Mouse (Mus musculus) gastrocnemius, postnatal 10 days (tissue): ENCODE data around the gene Lcat. TPM values are rescaled to one million over a fixed set of nuclear protein-coding genes. Genes with fewer than 3 reads are reported as not detected.
"Not testable (repeated sequence)": the region's sequence is repeated elsewhere in the genome, so short reads cannot be mapped to it uniquely, and the experiment has no call there.

Experiments used
- DNase-seq: peaks from one replicate; pipeline ENCODE4 v3.0.0; 2021; ENCODE audit warnings: mixed read lengths
- long read RNA-seq, 2 experiments: library from polyadenylated mRNA; stranded (forward); transcript quantifications; one replicate each; pipeline ENCODE4 v2.0.0; 2021
- total RNA-seq, 2 experiments: library from RNA; stranded (reverse); gene quantifications; 2 replicates each; pipeline ENCODE4 v1.2.3; 2021

Gene Lcat
- total RNA-seq, result 1 to 10 TPM in 1 of 2 experiments, under 1 TPM in 1; 0.23 to 1.2 TPM
- long read RNA-seq, experiment 1, result 0 reads
- long read RNA-seq, experiment 2, result 0 reads

DNA sequence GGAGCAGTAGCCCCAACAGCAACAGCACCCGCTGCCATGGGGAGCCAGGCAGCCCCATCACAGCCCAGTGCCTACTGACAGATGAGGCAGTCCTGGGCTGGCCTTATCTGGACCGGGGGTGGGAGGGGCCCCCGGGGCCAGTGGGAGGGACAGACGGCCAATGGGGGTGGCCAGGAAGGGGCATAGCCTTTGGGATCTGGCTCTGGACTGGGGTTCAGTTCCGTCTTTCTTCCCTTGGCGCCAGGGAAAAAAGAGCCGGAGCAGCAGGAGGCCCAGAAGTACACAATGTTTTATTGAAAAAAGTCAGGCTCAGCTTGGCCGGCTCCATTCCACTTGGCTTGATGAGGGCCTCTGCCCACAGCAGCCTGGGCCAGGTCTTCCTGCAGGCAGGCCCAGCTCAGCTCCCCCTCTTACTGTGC, at the start of gene Lcat:
Lcat (minus strand) TSS at position 62 of the 419 bp plus-strand sequence.
- no peak for DNase-seq

DNA sequence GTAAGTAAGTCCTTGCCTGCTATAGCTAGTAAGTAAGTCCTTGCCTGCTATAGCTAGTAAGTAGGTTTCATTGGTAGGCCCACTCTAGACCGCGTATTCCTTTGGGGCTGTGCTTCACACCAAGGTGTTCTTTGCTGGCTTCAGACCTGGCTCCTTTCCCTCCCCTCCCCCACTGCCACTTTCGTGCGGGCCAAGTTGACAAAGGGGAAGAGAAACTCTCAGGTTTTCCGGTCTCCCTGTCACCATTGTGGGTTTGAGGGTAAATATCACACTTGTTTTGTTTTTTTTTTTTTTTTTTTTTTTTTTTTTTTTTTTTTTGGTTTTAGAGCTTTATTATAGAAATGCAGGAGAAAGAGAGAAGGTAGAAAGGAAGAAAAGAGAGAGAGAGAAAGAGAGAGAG, 49.3 kb upstream of the Lcat start:
- DNase-seq, result no peak

DNA sequence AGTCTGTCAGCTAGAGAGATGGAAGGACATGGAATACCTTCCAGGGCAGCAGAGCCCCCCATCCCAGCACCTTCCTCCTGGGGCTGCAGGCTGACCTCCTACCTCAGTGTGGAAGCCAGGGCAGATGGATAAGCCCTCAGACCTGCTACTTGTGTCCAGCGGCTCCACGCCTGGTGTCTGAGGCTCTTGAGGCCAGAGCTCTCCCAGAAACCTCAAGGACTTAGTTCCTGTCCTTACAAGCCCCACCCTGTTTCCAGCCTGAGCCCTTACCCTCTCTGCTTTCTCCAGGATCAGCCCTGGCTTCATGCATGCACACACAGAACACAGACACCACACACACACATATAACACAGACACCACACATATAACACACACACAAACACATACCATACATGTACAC, 48.4 kb upstream of the Lcat start:
- DNase-seq, result no peak

DNA sequence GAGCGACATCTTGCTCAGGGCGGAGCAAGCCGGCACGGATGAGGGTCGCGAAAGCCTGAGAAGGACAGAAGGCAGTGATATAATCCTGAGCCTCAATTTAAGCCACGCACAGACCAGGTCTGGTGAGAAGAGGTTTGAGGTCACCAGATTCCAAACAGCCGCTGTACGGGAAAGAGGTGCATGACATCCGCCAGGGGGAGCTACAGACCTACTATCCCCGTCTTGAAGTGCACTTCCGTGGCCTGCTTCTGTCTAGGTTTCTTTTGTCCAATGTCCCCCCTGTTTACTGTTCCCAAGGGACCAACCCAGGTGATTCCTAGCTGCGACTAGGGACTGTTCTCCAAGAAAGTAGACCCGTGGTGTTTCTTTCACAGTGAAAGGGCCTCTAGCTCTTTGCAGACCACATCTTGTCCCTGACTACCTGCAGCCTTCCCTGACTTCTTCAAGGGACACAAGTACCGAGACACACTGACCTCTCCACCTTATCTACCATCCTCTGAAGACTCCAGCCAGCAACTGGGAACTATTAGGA, 47.7 kb upstream of the Lcat start, which contains the start of gene Dus2:
Dus2 (plus strand) TSS at position 482 of the 532 bp plus-strand sequence.
- DNase-seq, result peak; percentile 88

DNA sequence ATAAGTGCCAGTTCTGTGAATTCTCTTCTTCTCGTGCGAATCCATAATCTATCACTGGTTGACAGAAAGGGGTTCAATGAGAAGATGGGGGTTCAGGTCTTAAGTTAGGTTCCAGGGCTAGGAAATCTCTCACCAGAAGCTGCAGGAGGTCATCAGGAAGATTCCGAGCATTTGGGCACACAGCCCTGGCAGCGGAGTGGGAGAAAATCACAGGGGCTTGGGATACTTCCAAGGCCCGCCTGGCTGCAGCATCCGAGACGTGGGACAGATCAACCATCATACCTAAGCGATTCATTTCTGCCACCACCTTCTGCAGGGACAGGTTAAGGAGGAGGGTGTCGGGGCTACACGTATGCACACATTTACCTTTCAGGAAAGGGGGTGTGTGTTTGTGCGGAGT, 45.4 kb upstream of the Lcat start:
- DNase-seq, result no peak

DNA sequence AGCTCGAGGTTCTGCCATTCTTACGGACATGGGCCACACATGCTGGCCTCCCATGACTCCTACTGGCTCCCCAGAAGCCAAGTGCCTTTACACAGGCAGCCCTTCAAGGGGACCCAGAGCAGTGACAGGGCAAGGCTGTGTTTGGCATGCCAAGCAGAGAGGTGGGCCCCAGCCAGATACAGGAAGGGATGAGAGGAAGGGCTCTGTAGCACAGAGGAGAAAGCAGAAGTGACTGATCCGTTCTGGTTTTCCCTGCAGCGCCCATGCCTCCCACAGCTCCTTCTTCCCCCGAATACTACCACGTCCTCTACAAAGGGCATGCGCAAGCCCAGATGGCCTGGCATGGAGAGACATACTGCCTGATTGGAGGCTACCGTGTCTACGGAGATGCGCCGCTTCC, 40.2 kb upstream of the Lcat start:
- not testable (repeated sequence) for DNase-seq

DNA sequence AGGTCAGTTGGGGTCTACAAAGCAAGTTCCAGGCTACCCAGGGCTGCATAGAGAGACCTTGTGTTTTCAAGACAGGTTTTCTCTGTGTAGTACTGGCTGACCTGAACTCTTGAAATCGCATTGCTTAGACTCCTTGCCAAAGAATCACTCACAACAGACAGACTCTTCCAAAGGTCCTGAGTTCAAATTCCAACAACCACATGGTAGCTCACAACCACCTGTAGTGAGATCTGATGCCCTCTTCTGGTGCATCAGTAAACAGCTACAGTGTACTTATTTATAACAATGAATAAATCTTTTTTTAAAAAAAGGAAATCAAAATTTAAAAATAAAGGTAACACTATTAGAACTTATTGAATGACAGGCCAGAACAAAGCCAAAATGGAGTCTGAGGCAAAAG, 38.0 kb upstream of the Lcat start:
- no peak for DNase-seq

DNA sequence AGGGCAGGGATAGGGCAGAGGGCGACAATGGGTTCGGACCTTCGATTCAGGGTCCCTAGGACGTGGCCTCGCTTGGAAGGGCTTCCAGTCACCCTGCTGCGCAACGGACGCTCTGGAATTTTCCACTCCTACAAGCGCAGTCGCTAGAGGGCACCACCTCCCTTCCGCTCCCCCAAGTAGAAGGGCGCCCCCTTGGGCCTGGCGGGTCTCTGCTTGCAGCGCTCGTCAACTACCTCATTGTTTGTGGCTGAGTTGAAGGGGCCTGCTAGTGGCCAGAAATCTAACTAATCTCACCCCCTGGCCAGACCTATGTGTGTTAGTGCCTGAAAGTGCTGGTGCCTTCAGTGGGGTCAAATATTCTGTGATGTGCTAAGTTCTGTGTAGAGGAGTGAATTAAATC, 36.1 kb upstream of the Lcat start, which contains the start of gene Dpep3:
Dpep3 (minus strand) TSS at position 105 of the 400 bp plus-strand sequence.
- DNase-seq, result no peak

DNA sequence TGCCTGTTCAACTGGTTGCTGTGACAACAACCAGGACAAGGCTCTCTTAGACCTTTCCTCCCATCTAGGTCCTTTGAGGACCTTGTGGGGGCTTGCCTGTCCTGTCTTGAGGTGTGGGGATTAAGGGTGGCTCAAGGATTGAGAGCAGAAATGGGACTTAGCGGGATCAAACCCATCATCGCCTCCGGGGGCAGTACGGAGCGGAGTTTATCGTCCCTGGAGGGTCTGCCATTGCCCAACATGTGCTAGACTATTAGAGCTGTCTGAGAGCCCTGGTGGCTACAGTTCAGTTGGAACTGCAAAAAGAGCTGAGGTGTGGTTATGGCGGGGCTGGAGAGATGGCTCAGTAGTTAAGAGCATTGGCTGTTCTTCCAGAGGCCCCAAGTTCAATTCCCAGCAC, 32.2 kb upstream of the Lcat start:
- DNase-seq, result no peak

DNA sequence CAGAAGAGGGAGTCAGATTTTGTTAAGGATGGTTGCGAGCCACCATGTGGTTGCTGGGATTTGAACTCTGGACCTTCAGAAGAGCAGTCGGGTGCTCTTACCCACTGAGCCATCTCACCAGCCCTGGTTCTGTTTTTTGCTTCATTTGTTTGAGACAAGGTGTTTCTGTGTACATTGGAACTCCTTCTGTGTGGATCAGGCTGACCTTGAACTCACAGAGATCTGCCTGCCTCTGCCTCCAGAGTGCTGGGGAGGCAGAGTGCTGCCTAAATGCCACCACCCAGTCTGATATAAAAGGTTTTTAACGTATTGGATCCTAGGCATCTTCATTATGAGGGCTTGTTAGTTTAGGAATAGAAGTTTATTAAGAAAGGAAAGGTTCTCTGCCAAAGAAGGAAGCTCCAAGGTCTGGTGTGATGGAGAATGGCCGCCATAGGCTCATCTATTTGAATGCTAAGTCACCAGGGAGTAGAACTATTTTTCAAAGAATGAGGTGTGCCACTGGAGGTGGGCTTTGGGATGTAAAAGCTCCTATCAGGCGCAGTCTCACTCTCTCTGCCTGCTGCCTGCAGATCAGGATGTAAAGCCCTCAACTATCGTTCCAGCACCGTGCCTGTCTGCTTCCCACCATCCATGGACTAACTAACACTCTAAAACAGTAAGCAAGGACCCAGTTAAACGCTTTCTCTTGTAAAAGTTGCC, 28.0 kb upstream of the Lcat start:
- DNase-seq, result no peak

DNA sequence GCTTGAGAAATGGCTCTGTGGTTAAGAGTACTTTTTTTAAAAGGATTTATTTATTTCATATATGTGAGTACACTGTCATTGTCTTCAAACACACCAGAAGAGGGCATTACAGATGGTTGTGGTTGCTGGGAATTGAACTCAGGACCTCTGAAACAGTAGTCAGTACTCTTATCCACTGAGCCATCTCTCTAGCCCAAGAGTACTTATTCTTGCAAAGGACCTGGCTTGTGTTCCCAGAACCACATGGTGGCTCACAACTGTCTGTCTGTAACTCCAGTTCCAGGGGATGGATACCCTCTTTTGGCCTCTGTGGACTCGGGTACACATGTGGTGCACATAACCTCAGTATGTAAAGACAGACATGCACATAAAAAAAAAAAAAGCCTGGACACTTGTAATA, 26.2 kb upstream of the Lcat start:
- DNase-seq, result no peak

DNA sequence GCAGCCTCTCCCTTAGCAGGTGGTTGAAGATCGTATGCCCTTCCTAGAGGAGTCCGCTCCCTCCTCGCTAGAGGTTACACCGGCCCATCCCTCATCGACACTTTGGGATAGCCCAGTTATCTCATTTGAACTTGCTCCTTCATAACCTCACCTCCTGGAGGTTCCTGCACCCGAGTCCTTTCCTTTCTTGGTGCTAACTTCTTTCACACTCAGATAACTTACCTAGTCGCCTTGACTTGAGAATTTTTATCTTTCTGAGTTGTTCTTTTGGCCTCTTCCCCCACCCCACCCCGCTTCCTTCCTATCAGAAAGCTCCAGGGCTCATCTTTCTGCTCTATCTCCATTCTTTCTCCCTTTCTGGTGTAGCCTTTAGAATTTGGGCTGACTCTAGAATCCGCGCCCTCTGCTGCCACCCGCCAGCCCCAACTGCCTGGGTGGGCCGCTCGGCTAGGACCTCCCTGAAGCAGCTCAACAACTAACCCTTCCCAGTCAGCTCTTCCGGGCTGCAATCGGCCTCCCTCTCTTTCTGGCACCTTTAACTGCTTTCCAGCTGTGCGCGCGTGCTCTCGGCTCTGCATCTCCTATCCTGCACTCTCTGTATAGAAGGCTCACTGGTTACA, 23.6 kb upstream of the Lcat start:
- DNase-seq, result no peak

DNA sequence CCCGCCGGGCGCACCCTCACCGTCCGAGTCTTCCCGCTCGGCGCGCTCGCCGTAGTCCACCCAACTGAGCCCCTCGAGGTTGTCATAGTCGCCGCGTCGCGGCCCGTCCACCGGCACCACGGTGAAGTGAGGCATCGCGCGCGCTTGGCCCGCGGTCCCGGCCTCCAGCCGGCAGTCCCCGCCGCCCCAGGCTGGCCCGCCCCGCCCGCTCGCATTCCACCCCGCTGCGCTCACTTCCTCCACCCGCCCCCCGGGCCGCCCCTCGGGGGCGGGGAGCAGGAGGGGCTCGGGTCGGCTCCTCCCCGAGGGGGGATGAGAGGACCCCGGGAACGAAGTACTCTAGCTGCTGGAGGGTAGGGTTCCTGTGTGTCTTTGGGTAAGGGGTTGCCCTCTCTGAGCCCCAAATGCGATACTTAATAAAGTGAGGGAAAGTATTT, 22.7 kb upstream of the Lcat start, which contains the start of gene Slc12a4:
Slc12a4 (minus strand) TSS at position 193 of the 437 bp plus-strand sequence.
- DNase-seq, result peak; percentile 83

DNA sequence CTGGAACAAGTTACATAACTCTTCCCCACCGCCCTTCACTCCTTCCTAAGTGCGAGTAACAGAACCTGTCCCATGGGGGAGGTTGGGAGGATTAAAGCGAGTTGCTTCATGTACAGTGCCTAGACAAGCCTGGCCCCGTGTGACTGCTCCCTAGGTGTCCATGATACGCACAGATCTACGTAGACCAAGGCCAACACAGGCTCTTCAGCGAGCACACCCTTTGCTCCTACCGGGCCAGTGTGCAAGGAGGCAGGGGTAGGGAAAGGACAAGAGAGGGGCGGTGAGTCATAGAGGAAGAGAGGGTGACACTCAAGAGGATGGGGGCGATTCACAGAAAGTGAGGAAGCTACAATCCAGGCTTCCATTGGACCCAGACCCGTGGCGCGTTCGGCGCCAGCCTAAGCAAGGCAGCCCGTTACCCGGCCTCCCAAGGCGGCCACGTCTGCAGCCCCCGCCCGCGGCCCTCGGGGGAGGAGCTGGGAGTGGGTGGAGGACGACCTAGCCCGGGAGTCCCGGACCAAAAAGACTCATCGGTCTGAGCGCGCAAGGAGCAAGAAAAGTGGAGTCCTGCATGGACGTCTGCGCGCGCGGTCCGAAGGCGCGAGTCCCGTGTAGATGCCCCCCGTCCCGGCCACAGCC, 22.2 kb upstream of the Lcat start:
- DNase-seq, result peak; percentile 68

DNA sequence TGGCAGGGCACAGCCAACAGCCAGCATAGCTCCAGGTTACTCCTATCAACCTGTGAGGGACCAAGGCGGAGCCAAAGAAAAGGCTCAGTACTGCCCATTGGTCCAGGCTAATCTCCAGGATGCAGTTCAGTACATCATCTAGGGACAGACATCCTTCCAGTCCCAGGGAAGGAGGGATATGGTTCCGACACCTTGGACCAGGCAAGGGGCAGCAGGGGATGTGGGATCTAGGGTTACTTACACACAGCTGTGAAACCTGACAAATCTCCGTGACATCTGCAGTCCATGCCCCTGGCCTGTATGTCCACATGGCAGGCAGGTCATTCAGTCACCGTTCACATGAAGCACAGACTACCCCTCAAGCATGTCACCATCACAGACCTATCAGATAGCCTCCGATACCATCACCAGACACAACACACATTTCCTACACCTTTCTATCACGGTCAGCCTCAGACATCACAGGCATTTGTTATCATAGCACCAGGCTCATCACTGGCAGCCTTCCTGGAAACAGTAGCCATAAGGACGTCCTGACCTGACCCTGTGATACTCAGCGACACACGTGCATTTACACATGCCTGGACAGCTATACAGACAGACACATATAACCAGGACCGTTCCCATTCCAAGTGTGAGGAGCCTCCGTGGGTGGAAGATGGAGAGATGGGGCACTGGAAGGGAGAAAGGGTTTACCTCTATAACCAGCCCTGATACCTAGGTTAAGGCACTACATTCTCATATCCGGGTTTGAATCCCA, 21.5 kb upstream of the Lcat start:
- no peak for DNase-seq

DNA sequence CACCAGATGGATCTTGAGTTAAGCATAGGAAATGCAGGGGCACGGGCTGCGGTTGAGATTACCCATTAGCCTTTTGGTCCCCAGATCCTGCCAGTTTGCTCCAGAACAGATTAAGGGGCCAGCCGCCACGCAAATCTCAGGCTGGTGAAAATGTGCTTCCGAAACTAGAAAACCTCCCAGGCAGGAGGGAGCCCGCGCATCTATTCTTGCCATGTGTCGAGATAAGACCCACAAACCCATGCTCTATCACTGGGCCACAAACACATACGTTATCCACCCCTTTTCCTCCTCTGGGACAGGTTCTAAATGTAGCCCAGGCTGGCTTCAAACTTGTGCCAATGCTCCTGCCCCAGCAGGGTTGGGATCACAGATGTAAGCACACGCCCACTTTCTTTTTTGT, 18.4 kb upstream of the Lcat start:
- DNase-seq, result no peak

DNA sequence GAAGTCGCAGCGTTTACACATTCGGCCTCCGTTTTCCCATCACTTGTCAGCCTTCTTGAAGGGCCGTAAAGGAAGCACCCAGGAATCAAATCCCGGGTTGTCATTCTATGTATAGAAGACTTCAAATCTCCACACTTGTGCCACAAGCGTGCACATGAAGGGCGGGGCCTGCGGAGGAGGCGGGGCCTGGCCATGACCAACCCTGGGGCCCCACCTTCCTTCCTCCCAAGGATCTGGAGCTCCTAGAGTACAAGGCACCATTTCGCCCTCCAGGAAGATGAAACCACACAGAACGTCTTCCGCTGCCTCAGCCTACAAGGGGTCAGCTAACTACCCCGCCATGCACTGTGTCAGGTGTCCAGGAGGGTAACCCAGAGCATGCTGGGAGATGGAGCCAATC, 17.9 kb upstream of the Lcat start:
- no peak for DNase-seq

DNA sequence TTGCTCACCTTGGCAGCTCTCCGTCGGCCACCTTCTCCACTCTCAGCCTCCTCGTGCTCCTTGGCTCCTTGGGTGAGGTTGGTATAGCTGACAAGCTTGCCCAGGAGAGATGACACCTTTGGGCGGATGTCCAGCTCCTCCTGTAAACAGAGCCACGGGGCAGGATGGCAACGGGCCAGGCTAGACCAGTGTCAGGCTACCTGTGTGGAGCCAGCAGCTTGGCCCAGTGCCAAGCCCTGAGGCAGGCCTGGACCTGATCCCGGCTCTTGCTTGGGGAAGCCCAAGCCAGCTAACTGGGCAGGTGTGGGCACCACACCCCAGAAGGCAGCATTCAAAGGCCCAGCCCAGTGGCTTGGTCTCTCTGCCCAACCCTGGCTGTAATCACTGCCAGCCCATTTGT, 16.2 kb upstream of the Lcat start:
- DNase-seq, result peak; percentile 57

DNA sequence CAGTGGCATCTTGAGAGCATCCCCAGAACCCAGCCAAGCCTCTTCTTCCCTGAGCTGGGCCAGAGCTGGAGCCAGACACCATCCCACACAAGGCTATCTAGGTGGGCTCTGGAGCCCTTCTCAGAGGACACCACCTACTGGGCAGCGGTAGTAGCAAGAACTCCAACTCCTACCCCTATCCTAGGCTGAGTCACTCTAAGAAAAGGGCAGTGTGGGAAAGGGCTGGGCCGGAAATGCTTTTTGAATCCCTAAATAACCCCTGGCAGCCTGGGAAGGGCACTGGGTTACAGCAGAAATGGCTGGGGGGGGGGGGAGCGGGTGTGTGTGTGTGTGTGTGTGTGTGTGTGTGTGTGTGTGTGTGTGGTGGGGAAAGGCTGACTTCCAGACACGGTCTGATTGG, 14.6 kb upstream of the Lcat start:
- no peak for DNase-seq

DNA sequence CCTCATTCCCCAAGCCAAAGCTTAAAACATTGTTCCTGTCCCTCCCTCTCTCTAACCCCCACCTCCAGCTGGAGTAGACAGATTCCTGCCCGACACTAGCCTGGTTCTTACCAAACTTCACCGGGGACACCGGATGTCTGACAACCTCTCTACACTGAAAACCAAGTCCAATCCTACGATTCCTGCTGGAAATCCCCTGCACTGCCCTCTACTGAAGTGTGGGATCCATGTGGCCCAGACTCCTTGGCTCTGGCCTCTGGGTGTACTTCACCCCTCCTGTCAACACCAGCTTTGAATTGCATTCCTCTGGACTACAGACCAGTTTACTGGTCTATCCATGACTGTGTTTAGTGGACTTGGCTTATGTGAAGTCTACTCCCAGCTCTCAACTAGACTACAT, 13.4 kb upstream of the Lcat start:
- DNase-seq, result no peak

DNA sequence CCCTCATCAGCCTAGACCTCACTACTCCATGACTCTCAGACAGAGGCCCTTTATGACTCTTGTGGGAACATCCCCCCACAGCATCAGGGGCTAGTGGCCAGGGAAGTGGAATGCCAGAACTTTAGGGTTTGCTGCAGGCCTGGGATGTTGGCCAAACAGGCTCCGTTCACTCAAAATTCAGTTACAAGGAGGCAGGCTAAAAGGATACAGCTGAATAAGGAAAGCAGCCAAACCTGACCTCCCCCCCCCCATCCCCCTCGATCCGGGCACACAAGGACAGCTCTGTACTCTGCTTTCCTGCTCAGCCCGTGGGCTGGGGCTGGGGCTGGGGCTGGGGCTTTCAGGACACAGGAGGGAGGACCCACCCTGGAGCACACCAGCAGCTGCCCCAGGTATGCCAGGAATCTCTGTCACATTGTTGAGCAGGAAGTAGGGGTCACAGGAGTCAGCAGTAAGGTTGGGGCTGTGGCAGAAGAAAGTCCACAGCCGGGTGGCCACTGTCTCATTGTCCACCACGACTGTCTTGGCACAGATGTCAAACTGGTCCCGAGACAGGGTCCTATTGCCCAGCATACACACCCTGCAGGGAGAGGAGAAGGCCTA, 8.0 kb upstream of the Lcat start:
- peak; percentile 53 for DNase-seq

DNA sequence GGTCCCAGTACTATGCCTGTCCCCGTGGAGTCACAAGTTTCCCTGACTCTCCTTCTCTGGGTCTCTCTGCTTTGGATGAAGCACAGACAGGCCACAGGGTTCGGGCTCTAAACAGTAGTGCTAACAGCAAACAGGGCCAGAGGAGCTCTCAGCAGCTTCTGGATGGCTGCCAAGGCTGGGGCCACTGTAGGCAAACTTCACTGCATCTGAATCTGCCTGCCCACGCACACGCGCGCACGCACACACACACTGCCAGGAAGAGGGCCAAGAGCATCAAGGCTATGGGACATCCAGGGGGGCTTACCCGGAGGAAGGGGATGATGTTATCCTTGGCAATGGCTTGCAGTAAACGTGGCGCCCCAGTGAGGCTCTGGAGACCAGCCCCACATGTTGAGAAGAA, 6.2 kb upstream of the Lcat start:
- DNase-seq, result peak; percentile 53
